Mouse (Mus musculus): ENCODE data around the gene Eps8l2.
A peak's percentile ranks its signal among the peaks of the same experiment; 100 is the strongest.

Eps8l2 gene

DNA sequence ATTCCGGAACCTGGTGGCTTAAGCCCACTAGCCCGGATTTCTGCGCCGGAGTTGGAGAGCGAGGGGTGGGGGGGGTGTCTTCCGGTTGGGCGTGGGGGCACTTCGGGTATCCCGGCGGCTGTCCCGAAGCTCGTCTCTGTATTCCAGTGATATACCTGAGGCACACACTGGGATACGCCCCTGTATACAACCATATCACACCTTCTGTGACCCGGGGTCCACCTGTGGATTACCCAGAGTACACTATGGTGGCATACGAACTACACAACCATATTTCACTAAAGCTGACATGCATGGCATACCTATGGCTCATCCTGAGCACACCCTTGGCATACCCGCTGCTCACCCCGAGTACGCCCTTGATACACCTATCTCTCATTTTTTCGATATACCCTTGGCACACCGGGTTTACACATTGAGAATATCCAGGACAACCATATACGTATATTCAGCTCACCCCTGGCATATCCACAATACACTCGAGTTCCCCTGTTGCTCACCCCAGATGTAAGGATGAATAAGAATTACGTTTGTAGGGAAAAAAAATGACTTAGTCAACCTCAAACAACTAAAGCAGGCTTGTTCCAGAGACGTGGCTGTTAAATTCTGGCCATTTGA, 10.2 kb upstream of the Eps8l2 start:
- no peak for DNase-seq (ENCODE audit: low spot score)

DNA sequence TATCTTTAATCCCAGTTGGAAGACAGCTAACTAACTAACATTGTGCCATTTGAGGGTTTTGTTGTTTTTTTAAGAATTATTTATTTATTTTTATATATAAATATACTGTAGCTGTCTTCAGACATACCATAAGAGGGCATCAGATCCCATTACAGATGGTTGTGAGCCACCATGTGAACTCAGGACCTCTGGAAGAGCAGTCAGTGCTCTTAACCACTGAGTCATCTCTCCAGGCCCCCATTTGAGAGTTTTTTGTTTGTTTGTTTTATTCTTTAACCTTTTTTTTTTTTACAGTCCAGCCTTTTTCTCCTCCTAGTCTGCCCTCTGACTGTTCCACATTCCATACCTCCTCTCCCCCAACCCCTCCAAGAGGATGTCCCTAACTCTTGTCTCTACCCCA, 8.0 kb upstream of the Eps8l2 start:
- no peak for DNase-seq (ENCODE audit: low spot score)

DNA sequence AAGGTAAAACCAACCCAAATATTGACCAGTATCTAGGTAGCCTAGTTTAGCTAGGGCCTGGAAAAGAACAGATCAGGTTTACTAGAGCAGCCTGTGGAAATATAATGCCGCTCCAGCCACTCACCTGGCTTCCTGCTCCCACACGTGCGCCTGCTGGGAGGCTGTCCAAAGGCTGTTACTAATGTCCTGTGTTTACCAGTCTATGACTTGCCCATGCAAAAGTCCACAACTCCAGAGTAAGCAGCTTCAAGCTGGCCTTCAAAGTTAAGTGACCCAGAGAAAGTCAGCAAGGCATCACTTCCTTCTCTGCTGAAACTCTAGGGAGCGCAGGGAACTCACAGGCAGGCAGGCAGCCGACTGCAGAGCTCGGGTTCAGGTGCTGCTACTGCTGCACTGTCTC, 6.7 kb upstream of the Eps8l2 start:
- DNase-seq (ENCODE audit: low spot score), result no peak

DNA sequence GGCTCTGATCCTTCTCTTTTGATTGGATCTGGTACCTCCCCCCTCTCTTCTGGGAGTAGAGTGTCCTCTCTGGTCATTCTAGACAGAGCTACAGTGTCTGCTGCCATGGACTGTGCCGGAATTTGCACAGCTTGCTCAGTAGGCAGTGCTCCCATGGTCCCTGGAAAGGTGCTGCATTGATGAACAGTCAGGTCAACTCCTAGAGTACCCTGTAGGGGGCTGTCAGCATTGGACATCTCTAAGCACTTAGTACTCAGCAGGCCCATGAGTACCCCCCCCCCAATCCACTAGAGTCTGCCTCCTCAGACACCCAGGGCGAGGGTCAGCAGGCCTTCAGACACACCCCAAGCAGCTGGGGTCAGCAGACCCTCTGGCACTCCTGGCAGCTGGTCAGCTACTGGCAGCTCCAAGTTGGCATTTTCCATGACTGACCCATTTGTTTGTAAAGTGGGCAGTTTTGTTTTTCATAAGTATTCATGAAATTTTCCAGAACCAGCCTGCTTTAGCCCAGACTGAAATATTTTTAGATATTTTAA, 3.6 kb upstream of the Eps8l2 start:
- no peak for DNase-seq (ENCODE audit: low spot score)

DNA sequence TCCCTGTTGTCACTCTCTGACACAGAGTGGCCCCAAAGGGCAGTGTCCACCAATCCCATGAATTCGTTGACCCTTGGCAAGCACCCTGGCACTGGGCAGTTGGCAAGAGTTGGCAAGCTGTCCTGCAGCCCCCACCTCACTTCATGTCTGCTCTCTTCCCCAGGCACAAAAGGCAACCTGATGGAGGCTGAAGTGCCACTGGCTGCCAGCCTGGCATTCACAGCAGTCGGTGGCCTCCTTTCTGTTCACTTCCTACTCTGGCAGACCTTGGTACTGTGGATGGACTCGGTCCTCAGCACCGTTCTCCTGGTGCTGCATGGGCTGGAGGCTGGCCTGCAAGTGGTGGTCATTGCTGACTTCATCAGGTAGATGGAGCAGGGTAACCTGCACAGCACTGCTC, 3.0 kb upstream of the Eps8l2 start:
- DNase-seq (ENCODE audit: low spot score), result no peak

DNA sequence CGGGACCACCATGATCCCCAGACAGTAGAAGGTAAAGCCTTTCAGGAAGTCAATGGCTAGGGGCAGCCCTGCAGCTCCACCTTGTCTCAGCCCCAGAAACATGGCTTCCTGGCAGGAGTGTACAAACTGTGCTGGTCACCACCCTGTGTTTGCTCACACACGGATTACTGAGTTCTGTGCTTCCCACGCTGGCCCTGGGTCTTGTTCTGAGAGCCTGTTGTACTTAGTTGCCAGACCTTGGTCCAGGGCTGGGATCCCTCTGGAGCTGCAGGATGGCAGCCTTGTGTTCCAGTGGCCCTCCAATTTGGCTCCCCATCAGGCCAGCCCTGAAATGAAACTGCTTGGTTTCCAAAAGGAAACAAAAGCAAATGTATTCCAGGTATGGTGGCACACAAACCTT, 2.4 kb upstream of the Eps8l2 start:
- peak; percentile 37 for DNase-seq (ENCODE audit: low spot score)

DNA sequence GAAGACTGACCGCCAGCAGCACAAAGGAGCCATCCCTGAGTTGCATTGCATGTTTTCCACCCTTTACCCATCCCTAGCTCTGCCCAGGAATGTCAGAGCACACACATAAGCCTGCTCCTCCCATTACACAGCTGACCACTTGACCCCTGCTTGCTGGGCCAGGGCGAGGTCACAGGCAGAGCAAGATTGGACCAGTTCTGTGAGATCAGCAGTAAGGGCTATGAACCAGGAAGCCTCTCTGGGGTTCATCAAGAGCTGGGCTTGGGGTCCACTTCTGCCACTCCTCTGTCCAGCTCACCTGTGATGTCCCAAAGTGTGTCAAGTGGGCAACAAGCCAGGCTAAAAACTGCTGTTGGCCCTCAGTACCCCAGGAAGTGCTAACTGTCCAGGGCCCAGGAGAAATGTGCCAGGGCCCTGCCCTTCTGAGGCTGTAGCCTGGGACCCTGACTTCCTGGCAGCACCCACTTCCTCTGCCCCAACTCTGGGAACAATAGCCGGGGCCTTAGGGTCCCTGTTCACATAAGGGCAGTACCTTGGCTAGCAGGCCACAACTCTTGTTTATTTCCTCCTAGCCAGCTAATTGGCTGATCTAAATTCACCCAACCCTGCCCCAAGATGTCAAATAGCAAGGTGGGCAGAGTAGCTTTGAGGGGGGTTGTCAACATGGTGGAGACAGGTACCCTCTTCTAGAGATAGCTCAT, 814 bp upstream of the Eps8l2 start:
- peak; percentile 38 for DNase-seq (ENCODE audit: low spot score)

DNA sequence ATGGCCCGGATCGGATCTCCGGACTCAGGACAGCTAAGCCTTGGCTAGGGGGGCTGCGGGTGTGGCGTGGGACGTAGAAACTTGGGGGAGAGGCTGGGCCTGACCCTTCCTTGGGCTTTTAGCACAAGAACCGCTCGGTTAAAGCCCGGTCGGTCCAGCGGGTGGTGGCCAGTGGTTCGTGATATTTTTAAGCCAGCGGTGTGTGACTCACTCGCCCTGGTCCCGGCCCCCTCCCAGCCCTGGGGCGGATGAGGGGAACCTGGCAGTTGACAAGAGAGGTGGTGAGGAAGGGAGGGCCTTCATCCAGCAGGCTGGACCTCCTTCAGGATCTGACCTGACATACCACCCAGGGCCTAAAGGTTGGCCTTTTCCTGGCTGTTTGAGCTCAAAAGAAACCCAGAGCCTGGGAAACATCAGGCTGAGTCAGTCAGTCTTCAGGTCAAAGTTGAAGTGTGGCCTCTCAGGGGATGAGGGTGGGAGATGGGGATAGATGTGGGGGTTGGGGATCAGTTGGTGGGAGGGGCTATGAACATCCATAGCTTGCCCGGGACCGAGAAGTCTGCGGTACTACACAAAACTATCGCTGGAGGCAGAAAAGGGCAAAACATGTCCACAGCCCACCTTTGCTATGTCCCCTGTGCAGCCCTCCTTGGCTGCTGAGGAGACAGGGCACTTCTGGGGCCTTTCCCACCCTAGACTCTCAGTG, 688 bp downstream of the Eps8l2 start:
- peak; percentile 41 for DNase-seq (ENCODE audit: low spot score)

DNA sequence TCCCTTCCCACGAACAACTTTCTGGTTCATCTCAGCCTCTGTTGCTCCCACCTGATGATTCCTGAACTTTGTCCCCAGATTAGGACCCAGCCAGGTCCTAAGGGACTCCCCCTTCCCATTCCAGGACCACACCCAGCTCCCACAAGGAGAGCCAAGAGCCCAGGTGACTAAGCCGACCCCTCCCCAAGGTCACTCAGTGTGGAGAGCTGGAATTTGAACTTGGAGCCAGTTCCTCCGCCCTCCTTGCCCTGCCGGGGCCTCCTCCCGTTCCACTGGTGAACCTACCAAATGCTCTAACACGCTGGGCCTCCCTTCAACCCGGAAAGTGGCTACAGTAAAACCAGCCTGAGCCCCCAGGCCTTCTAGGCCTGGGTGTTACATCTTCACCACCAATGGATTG, 1.3 kb downstream of the Eps8l2 start:
- DNase-seq (ENCODE audit: low spot score), result peak; percentile 36

DNA sequence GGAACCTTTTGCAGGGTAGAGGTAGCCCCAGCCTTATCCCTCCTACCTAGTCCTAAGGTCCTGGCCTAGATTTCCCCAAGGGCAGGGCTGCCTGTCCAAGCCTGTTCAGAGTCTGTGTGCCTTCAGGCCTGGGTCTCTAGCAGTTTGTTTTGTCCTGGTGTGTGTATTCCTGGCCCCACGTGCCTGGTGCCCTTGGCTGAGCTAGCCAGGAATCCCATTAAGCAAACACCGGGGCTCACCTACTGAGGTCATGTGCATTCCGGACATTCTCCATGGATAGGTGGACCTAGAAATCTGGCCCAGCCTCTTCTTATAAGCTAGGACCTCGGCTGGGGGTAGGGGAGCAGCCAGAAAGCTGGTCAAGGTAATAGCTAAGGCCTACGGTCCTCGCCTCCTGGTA, 1.8 kb downstream of the Eps8l2 start:
- DNase-seq (ENCODE audit: low spot score), result peak; percentile 33

DNA sequence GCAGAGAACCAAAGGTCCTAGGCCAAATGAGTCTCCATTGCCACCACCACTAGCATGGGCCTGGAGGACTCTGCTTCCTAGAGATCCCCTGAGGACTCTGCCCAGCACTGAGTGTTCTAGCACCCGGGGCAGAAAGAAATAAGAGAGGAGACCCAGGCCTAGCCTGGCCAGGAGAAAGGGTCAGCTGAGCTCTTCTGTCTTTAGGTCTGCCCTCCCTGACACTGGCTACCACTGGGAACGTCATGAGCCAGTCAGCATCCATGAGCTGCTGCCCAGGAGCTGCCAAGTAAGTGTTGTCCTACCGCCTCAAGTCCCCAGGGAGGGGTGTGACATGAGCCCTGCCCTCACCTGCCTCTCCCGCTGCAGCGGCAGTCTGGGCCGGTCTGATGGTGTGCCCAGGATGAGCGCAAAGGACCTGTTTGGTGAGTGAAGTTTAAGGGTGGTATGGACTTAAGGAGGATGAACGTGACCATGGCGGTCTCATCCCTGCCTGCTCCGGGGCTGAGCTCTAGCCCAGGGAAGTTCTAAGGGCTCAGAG, 3.1 kb downstream of the Eps8l2 start:
- DNase-seq (ENCODE audit: low spot score), result peak; percentile 37

DNA sequence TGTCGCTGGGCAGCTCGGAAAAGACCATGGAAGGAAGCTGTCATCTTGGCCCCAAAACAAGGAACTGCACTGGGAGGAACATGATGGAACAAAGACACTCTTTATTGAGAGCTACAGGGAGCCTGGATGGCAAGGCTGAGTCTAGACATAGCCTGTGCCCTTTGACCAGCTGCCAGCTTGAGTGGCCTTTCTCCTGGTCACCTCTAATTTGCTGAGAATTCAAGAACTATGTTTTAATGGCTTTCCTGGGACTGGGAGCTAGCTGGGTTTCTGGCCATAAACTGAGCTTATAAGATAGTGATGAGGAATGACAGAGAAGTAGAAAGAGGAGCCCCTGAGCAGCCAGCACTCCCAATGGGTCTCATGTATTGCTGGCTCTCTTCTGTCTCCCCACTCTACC, 4.5 kb downstream of the Eps8l2 start:
- DNase-seq (ENCODE audit: low spot score), result peak; percentile 40

DNA sequence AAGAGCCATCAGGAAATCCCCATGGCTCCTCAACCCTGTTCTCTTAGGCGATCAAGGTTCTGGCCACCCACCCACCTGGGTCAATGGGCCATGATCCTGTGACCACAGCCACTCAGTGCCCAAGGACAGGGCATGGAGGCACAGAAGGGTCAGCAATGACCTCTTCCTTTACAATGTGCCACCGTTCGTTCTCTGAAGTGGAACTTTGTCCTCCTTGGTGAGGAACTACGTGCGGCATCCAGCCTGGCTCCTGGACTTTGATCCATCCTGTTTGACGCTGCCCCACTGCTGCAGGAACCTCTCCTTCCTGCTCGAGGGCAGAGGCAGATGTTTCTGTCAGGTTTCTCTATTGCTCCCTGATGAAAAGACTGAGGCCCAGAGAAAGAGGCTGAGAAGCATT, 5.0 kb downstream of the Eps8l2 start:
- no peak for DNase-seq (ENCODE audit: low spot score)

DNA sequence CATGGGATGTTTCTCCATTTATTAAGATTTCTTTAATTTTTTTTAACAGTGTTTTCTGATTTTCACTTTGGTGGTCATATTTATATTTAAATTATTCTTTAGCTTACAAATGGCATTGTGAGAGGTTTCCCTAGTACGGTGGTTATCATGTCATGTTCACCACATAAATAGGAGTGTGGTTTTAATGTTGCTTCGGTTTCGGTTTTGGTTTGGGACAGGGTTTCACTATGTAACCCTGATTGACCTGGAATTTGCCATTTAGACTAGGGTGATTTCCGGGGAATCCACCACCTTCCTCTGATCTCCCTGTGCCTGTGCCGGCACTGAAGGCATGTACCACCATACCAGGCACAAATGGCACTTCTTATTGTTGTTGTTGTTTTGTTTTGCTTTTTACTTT, 6.1 kb downstream of the Eps8l2 start:
- no peak for DNase-seq (ENCODE audit: low spot score)

DNA sequence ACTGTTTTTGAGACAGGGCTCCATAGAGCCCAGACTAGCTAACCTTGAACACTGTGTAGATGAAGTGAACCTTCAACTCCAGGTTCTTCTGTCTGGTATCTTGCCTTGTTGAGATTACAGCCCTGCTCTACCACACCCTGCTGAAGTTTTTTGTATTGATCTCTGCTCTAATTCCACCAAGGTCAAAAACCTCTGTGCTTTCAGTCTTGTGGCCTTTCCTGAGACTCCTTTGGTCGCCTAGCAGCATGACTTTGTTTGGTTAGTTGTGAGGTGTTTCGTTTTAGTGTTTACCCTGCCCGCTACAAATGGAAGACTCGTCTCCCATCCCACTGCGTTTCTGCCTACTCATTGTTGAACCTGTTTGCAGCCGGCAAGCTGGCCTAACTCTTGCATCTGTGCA, 12.4 kb downstream of the Eps8l2 start:
- DNase-seq (ENCODE audit: low spot score), result no peak

DNA sequence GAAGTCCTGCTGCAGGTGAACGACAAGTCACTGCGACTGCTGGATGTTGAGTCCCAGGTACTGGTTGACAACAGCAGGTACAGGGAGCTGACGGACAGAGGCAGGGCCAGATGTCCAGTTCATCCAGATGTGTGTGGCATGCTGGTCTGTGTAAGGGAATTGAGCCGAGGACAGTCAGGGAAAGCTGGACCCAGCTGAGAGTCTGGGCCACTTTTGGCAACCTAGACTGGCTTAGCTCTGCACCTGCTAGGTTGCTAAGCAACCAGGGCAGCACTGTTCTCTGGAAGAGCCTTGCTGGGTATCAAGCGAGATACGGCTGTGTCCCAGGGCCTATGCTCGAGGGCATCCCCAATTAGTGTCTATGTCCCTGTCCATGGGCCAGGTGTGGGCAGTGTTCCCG, 16.4 kb downstream of the Eps8l2 start:
- no peak for DNase-seq (ENCODE audit: low spot score)

DNA sequence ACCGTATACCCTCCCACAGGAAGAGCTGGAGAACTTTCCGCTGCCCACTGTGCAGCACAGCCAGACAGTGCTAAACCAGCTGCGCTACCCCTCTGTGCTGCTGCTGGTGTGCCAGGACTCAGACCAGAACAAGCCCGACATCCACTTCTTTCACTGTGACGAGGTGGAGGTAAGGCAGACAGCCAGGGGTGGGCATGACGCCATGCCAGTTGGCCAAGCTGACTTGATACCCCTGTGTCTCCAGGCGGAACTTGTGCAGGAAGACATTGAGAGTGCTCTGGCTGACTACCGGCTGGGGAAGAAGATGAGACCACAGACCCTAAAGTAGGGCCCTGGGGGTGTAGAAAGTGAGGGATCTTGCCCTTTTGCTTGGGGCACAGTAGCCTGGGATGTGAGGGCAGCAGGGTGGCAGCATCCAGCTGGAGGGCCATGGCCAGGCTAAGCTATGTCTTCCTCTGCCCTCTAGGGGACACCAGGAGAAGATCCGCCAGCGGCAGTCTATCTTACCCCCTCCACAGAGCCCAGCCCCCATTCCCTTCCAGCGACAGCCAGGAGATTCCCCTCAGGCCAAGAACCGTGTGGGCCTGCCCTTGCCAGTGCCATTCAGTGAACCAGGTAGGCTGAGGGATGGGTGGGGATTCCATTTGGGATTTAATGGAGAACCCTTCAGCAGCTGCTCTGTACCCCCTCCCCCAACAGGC, 17.1 kb downstream of the Eps8l2 start:
- DNase-seq (ENCODE audit: low spot score), result peak; percentile 64

DNA sequence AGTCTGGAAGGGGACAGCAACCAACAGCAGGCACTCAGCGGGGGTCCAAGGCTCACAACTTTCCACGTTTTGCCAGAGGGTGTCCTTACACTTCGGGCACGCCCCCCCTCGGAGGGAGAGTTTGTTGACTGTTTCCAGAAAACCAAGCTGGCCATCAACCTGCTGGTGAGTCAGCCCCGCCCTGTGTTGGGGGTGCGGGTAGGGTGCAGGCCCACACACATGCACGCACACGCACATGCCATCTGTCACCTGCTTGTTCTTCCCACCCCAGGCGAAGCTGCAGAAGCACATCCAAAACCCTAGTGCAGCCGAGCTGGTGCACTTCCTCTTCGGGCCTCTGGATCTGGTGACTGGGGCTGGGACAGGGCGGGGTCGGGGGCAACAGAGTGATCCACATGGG, 18.3 kb downstream of the Eps8l2 start:
- no peak for DNase-seq (ENCODE audit: low spot score)

DNA sequence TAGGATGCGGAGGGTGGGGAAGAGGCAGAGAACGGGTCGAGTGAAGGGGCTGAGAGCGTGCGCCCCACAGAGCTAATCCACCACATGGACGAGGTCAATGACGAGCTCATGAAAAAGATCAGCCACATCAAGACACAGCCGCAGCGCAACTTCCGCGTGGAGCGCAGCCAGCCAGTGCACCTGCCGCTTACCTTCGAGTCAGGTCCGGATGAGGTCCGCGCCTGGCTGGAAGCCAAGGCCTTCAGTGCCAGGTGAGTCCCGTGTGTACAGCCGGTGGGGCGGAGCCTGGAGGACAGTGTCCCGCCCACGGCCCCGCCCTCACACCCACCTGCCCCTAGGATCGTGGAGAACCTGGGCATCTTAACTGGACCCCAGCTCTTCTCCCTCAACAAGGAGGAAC, 22.8 kb downstream of the Eps8l2 start:
- DNase-seq (ENCODE audit: low spot score), result peak; percentile 66

DNA sequence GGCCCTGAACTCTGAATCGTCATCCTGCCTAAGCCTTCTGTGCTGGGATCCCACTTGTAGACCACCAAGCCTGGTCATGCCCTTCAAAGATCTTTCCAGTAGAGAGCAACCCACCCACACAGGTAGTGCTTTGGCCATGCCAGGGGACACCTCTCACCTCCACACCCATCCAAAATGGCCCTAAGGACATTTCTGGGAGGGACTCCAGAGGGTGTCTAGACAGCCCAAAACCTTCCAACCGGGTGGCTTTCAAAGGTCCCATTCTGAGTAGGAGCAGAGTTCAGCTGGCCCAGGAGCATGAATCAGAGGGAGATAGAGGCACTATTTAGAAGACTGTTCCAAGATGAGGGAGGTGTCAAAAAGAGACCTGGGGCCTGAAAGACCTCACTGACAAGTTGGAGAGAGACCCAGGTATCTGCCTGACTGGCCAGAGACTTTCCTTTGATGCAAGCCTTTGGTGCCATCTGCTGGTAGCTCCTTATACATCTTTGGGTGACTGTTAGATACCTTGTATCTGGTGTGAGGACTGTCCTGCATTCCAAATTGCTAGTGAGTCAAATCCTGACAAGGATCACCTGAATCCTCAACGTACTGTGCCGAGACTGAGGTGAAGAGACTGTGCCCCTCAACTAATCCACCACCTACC, 24.5 kb downstream of the Eps8l2 start:
- peak; percentile 82 for DNase-seq (ENCODE audit: low spot score)

DNA sequence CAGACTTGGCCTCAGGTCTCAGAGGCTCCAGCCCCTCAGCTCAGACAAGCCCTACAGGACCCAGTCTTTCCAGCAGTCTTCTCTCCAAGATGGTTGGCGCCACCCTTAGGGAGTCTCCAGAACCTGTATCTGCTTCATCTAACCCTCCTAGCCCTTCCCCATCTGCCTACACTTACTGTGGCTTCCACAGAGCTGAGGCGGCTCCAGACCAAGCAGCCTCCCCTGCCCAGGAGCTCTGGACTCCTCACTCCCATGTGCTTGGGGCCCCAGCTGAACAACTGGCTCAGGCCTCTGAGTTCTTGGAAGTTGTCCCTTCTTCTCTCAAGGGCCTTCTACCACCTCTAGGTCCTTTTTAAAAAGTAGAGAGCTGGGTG, 25.1 kb downstream of the Eps8l2 start:
- DNase-seq (ENCODE audit: low spot score), result no peak
